Mouse (Mus musculus): Measurements from ENCODE around the gene Baiap2. TPM values are rescaled to one million over a fixed set of nuclear protein-coding genes. Genes with fewer than 3 reads are reported as not detected.

The Baiap2 gene
- total and polyA plus RNA-seq, 3 experiments, result 3.4 to 6.7 (median 6.1) TPM

GRCm38 (mm10) chr11:120047531-120048251, 105.1 kb downstream of the Baiap2 start:
- Histone ChIP-seq H3K27ac (ENCODE audit: insufficient read depth, low read depth) (no peak overlapping the region), H3K79me2 (replicated peaks; ENCODE audit: control insufficient read depth, extremely low read depth, insufficient read depth, poor library complexity, severe bottlenecking) (no peaks in the 10 kb centered on the region), H3K4me1 (ENCODE audit: control insufficient read depth in 1 of 2, insufficient read depth in 2 of 2) (peaks cover 0 to 12% of the 10 kb centered on the region in 2 experiments; a peak in 2 of 4 replicates), H3K4me3 (replicated peaks in 1 of 3; ENCODE audit: low read depth in 2 of 3, low read length in 2 of 3, poor library complexity in 1 of 3) (no peak overlapping the region), H3K9me3 (replicated peaks; ENCODE audit: low read length) (no peaks in the 10 kb centered on the region), H3K36me3 (replicated peaks in 1 of 2; ENCODE audit: control insufficient read depth in 1 of 2, insufficient read depth in 1 of 2, low read length in 1 of 2) (no peaks in the 10 kb centered on the region), H3K27me3 (replicated peaks) (peaks cover 18% of the 10 kb centered on the region), H3K4me2 (ENCODE audit: insufficient read depth, low read depth, poor library complexity, severe bottlenecking) (no peak overlapping the region), H3K9ac (ENCODE audit: insufficient read depth, low read depth) (no peak overlapping the region)
- in situ Hi-C loops (cut with MboI; ENCODE audit: low pct_ligation_motif_present, low pct_unique_long_range_greater_than_20kb, low sequenced_read_pairs) (no loop called here), dilution Hi-C loops (cut with MboI; ENCODE audit: extremely low pct_ligation_motif_present, extremely low pct_unique_long_range_greater_than_20kb, low sequenced_read_pairs) (no loop called here)
- no peak for TF ChIP-seq BHLHE40 (IDR thresholded peaks at IDR 0.05; ENCODE audit: low read depth, low read length)
- TF ChIP-seq MXI1 (IDR thresholded peaks at IDR 0.05; ENCODE audit: low read depth, low read length), result no peak
- TF ChIP-seq UBTF (IDR thresholded peaks at IDR 0.05; ENCODE audit: low read depth, low read length), result no peak
- TF ChIP-seq HCFC1 (IDR thresholded peaks at IDR 0.05; ENCODE audit: low read depth, low read length), result no peak
- no peak for TF ChIP-seq NRF1 (IDR thresholded peaks at IDR 0.05; ENCODE audit: low read depth, low read length)
- no peak for TF ChIP-seq PAX5 (IDR thresholded peaks at IDR 0.05; ENCODE audit: low read length)
- TF ChIP-seq CHD1 (IDR thresholded peaks at IDR 0.05; ENCODE audit: low read depth, low read length), result no peak
- no peak for TF ChIP-seq ELF1 (IDR thresholded peaks at IDR 0.05; ENCODE audit: low read depth, low read length)
- no peak for TF ChIP-seq USF1 (IDR thresholded peaks at IDR 0.05; ENCODE audit: low read depth, low read length)
- no peak for TF ChIP-seq NELFE (IDR thresholded peaks at IDR 0.05; ENCODE audit: low read depth, low read length)
- TF ChIP-seq JUN (IDR thresholded peaks at IDR 0.05; ENCODE audit: insufficient read depth, low read depth, low read length), result no peak
- TF ChIP-seq ETS1 (conservative IDR thresholded peaks at IDR 0.05; ENCODE audit: low read depth, low read length), result no peak
- no peak for DNase-seq (ENCODE audit: extremely low read depth)

- Histone ChIP-seq H3K27ac (ENCODE audit: insufficient read depth, low read depth) (no peak overlapping the region), H3K9ac (ENCODE audit: insufficient read depth, low read depth) (no peak overlapping the region), H3K4me2 (ENCODE audit: insufficient read depth, low read depth, poor library complexity, severe bottlenecking) (no peak overlapping the region), H3K4me1 (ENCODE audit: control insufficient read depth in 1 of 2, insufficient read depth in 2 of 2) (peaks cover 0 to 12% of the 10 kb centered on the region in 2 experiments; a peak in 2 of 4 replicates), H3K9me3 (replicated peaks; ENCODE audit: low read length) (no peaks in the 10 kb centered on the region), H3K36me3 (replicated peaks in 1 of 2; ENCODE audit: control insufficient read depth in 1 of 2, insufficient read depth in 1 of 2, low read length in 1 of 2) (no peaks in the 10 kb centered on the region), H3K79me2 (replicated peaks; ENCODE audit: control insufficient read depth, extremely low read depth, insufficient read depth, poor library complexity, severe bottlenecking) (no peaks in the 10 kb centered on the region), H3K27me3 (replicated peaks) (peaks cover 18% of the 10 kb centered on the region), H3K4me3 (replicated peaks in 1 of 3; ENCODE audit: low read depth in 2 of 3, low read length in 2 of 3, poor library complexity in 1 of 3) (no peak overlapping the region)
- dilution Hi-C loops (cut with MboI; ENCODE audit: extremely low pct_ligation_motif_present, extremely low pct_unique_long_range_greater_than_20kb, low sequenced_read_pairs) (no loop called here), in situ Hi-C loops (cut with MboI; ENCODE audit: low pct_ligation_motif_present, low pct_unique_long_range_greater_than_20kb, low sequenced_read_pairs) (no loop called here)
- no peak for TF ChIP-seq EP300 (IDR thresholded peaks at IDR 0.05; ENCODE audit: low read length)
- TF ChIP-seq RAD21 (IDR thresholded peaks at IDR 0.05; ENCODE audit: low read depth, low read length), result no peak
- no peak for TF ChIP-seq TBP (conservative IDR thresholded peaks at IDR 0.05; ENCODE audit: low read depth, low read length)
- TF ChIP-seq TCF12 (IDR thresholded peaks at IDR 0.05; ENCODE audit: low read depth, low read length), result no peak
- no peak for DNase-seq (ENCODE audit: extremely low read depth)
Observed at GRCm38 (mm10) chr11:120048252-120048556, 105.6 kb downstream of the Baiap2 start.

Data from CH12.LX (cell line).